Mouse (Mus musculus): ENCODE results near the gene Arsb.

DNA sequence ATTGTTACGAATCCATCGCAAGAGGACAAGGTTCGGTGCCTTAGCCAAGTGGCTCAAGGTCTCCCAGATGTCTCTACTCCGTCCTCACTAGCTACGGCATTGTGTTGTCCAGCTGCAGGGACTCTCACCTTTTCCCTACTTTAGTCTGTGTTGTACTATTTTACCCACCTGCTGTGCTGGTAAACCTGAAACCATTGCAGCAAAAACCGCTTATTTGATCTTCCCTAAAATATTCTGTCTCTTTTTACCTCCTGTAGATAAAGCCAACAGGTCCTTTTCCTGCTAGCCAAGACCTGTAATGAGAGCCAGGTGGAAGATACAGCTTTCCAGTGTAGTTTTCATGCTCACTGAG is 58.8 kb downstream of the Arsb start:
- TF ChIP-seq CTCF (IDR thresholded peaks at IDR 0.05; ENCODE audit: low read depth, low read length) = no peak
- no peak for TF ChIP-seq POLR2A (IDR thresholded peaks at IDR 0.05; ENCODE audit: borderline replicate concordance, low read depth, low read length)
